Mouse (Mus musculus) CH12F3 (cell line): ENCODE results near the gene Parvb.

Source experiments
- in situ Hi-C: fragments of 300-500 bp; cut with MboI; formaldehyde crosslinking; loops from 2 replicates; pipeline ENCODE4 v1.14.3; 2020; ENCODE audit warnings: low sequenced_read_pairs

Gene Parvb

GRCm38 (mm10) chr15:84254387-84254786 is 22.5 kb downstream of the Parvb start:
- in situ Hi-C loops, result no loop called here

- in situ Hi-C loops, result no loop called here
Measured at GRCm38 (mm10) chr15:84256254-84256850, 24.5 kb downstream of the Parvb start.

GRCm38 (mm10) chr15:84256864-84257263 is 25.0 kb downstream of the Parvb start:
- in situ Hi-C loops, result no loop called here

GRCm38 (mm10) chr15:84258602-84259355 is 26.9 kb downstream of the Parvb start:
- in situ Hi-C loops, result no loop called here

GRCm38 (mm10) chr15:84260123-84260822 is 28.4 kb downstream of the Parvb start:
- in situ Hi-C loops, result no loop called here

GRCm38 (mm10) chr15:84262630-84263029 is 30.8 kb downstream of the Parvb start:
- in situ Hi-C loops, result no loop called here

- in situ Hi-C loops, result no loop called here
Measured at GRCm38 (mm10) chr15:84263573-84263972, 31.7 kb downstream of the Parvb start.

- in situ Hi-C loops, result no loop called here
Measured at GRCm38 (mm10) chr15:84265141-84265540, 33.3 kb downstream of the Parvb start.

GRCm38 (mm10) chr15:84266290-84266689 is 34.4 kb downstream of the Parvb start:
- in situ Hi-C loops, result no loop called here

GRCm38 (mm10) chr15:84267720-84268260 is 35.9 kb downstream of the Parvb start:
- in situ Hi-C loops, result no loop called here

- in situ Hi-C loops, result no loop called here
Measured at GRCm38 (mm10) chr15:84269107-84269633, 37.3 kb downstream of the Parvb start.

GRCm38 (mm10) chr15:84270032-84270431 is 38.2 kb downstream of the Parvb start:
- in situ Hi-C loops, result no loop called here

GRCm38 (mm10) chr15:84270463-84270862 is 38.6 kb downstream of the Parvb start:
- in situ Hi-C loops, result no loop called here

GRCm38 (mm10) chr15:84276066-84276465 is 44.2 kb downstream of the Parvb start:
- in situ Hi-C loops, result no loop called here

GRCm38 (mm10) chr15:84278091-84278490 is 46.2 kb downstream of the Parvb start:
- in situ Hi-C loops, result no loop called here

GRCm38 (mm10) chr15:84278656-84279055 is 46.8 kb downstream of the Parvb start:
- in situ Hi-C loops, result no loop called here

- in situ Hi-C loops, result loop anchor here (5.0 kb wide), 1 partner anchor 332 kb away; no protein-coding TSS in a partner anchor
Measured at GRCm38 (mm10) chr15:84280309-84280708, 48.5 kb downstream of the Parvb start.

- in situ Hi-C loops, result loop anchor here (5.0 kb wide), 1 partner anchor 331 kb away; no protein-coding TSS in a partner anchor
Measured at GRCm38 (mm10) chr15:84280712-84281347, 49.0 kb downstream of the Parvb start.

GRCm38 (mm10) chr15:84282206-84283085 is 50.6 kb downstream of the Parvb start:
- in situ Hi-C loops, result loop anchor here (5.0 kb wide), 1 partner anchor 330 kb away; no protein-coding TSS in a partner anchor

- in situ Hi-C loops, result loop anchor here (5.0 kb wide), 1 partner anchor 328 kb away; no protein-coding TSS in a partner anchor
Measured at GRCm38 (mm10) chr15:84284059-84284458, 52.2 kb downstream of the Parvb start.
